Mouse (Mus musculus) heart, postnatal 0 days (tissue): Measurements from ENCODE around the gene Wfdc3. TPM values are rescaled to one million over a fixed set of nuclear protein-coding genes. Genes with fewer than 3 reads are reported as not detected.

ENCODE experiments used
- ATAC-seq: fragments of 200-750 bp; cut with Nextera tagmentation; 2 replicates; pipeline ENCODE4 v1.8.0; 2017; ENCODE audit warnings: low read depth, moderate number of reproducible peaks, moderate library complexity; ENCODE audit not compliant: insufficient read depth
- DNase-seq: peaks from one replicate; pipeline ENCODE4 v3.0.0-alpha.2; 2016; ENCODE audit warnings: low spot score
- H3K27ac ChIP-seq: fragments of 300-500 bp; sonication (generic); 2 replicates; pipeline ENCODE4 v1.5.1; 2014; ENCODE audit warnings: low read depth, mild to moderate bottlenecking
- H3K27me3 ChIP-seq: fragments of 300-500 bp; sonication (generic); 2 replicates; pipeline ENCODE4 v1.6.1; 2014; ENCODE audit warnings: low read length, mixed read lengths; ENCODE audit not compliant: control insufficient read depth, insufficient read depth
- H3K36me3 ChIP-seq: fragments of 300-500 bp; sonication (generic); replicated peaks from 2 replicates; pipeline ENCODE4 v1.6.1; 2014; ENCODE audit warnings: low read length, mixed read lengths; ENCODE audit not compliant: control insufficient read depth, insufficient read depth
- H3K4me1 ChIP-seq: fragments of 300-500 bp; sonication (generic); 2 replicates; pipeline ENCODE4 v1.6.1; 2014; ENCODE audit warnings: antibody characterized with exemption; ENCODE audit not compliant: control insufficient read depth, insufficient read depth
- H3K4me2 ChIP-seq: fragments of 300-500 bp; sonication (generic); 2 replicates; pipeline ENCODE4 v1.6.1; 2014; ENCODE audit warnings: low read depth, mild to moderate bottlenecking, low read length, moderate library complexity
- H3K4me3 ChIP-seq: fragments of 300-500 bp; sonication (generic); 2 replicates; pipeline ENCODE4 v1.5.1; 2014; ENCODE audit warnings: low read depth, low read length
- H3K9ac ChIP-seq: fragments of 300-500 bp; sonication (generic); replicated peaks from 2 replicates; pipeline ENCODE4 v1.6.1; 2014; ENCODE audit warnings: low read depth, low read length, mixed read lengths
- H3K9me3 ChIP-seq: fragments of 300-500 bp; sonication (generic); replicated peaks from 2 replicates; pipeline ENCODE4 v1.6.1; 2016; ENCODE audit warnings: low read length; ENCODE audit not compliant: control insufficient read depth
- CTCF ChIP-seq: IDR thresholded peaks from 2 replicates; pipeline ENCODE4 v1.5.1; 2016; ENCODE audit warnings: antibody characterized with exemption, control low read depth, low read depth
- EP300 ChIP-seq: IDR thresholded peaks from 2 replicates; pipeline ENCODE4 v1.6.1; 2016; ENCODE audit warnings: antibody characterized with exemption, low read depth
- WGBS: fragments of 180-500 bp; shearing (Covaris S2); extraction: QIAGEN DNeasy Blood & Tissue Kit; methylation state at CpG from one replicate; pipeline ENCODE4 v1.1.7; 2014; 5-methylcytosine and 5-hydroxymethylcytosine counted together
- polyA plus RNA-seq: library from polyadenylated mRNA; unstranded; fragments of >200 nt; fragmentation: Nextera tagmentation; extraction: Ambion mirVana; gene quantifications from 2 replicates; pipeline ENCODE4 v1.2.1, GENCODE M21; 2015
- total RNA-seq: library from RNA; depleted of rRNA; stranded (reverse); fragments of >200 nt; gene quantifications from 2 replicates; pipeline ENCODE4 v1.2.3, GENCODE M21; 2014; ENCODE audit warnings: low replicate concordance

Gene Wfdc3
- total and polyA plus RNA-seq, 2 experiments from 2014 or later, result 0.46 TPM; not detected in 1

DNA sequence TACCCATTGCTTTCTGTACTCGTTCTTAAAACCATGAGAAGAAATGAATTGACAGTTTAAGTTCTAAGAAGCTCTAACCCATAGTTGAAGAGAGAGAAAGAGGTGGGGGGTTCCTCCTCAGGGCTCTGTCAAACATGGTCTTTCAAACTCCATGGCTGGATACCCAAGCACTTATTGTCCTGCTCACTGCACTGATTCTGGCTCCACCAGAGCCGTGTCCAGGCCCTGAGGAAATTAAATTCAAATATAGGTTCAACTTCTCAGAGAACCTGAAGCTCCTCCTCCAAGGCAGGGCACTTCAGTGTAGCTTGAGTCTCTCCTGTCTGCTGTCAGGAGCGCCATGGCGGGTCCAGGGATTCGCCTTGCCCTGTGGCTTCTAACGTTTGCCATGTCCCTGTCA lies 30.7 kb downstream of the Wfdc3 start, which contains the start of gene Spint5:
Gene Spint5 (plus strand): TSS at position 301 of the 400 bp plus-strand sequence.
- Histone ChIP-seq H3K4me3 (no peak within 1 kb of the TSS), H3K36me3 (no peaks in the 10 kb centered on the region), H3K27me3 (no peaks in the 10 kb centered on the region), H3K9me3 (no peaks in the 10 kb centered on the region), H3K9ac (no peak within 1 kb of the TSS), H3K4me2 (no peak within 1 kb of the TSS), H3K4me1 (no peaks in the 10 kb centered on the region), H3K27ac (no peak within 1 kb of the TSS)
- 64% methylated on average over 6 of the region's 6 CpGs for WGBS
- no peak for TF ChIP-seq CTCF
- TF ChIP-seq EP300, result no peak
- DNase-seq (no peak), ATAC-seq (no peak)

DNA sequence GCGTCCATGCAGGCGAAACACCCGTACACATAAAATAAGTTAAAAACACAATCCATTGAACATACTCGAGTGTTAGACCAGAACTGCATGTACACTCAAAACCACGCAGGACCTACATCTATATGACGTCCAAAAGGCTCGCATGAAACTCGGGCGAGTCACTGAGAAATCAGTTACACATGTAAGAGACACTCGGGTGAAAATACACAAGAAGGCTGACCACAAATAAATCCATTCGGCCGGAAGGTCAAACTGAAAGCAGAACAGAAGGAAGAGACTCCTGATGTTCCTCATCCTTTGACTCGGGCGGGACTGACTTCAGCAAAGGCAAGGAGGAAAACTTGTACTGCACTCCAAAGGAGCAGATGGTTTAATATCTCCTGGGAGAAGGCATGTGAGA lies 39.7 kb downstream of the Wfdc3 start:
- Histone ChIP-seq H3K27ac (no peak overlapping the region), H3K4me2 (no peak overlapping the region), H3K9ac (no peak overlapping the region), H3K9me3 (no peaks in the 10 kb centered on the region), H3K4me3 (no peak overlapping the region), H3K36me3 (no peaks in the 10 kb centered on the region), H3K27me3 (no peaks in the 10 kb centered on the region), H3K4me1 (no peaks in the 10 kb centered on the region)
- 88% methylated on average over 14 of the region's 14 CpGs for WGBS
- DNase-seq (no peak), ATAC-seq (no peak)
- no peak for TF ChIP-seq CTCF
- TF ChIP-seq EP300, result no peak

DNA sequence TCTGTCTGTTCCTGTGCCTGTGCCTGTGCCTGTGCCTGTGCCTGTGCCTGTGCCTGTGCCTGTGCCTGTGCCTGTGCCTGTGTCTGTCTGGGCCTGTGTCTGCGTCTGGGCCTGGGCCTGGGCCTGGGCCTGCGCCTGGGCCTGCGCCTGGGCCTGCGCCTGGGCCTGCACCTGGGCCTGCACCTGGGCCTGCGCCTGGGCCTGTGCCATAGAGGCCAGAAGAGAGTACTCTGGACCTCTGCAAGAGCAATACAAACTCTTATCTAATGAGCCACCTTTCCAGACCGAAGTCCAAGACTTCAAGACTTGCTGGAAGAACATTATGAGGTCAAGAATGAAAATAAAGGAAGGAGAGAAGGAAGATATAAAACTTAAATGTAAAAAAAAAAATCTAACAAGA lies 40.4 kb downstream of the Wfdc3 start:
- TF ChIP-seq CTCF, result no peak
- no peak for TF ChIP-seq EP300
- Histone ChIP-seq H3K36me3 (no peaks in the 10 kb centered on the region), H3K27ac (no peak overlapping the region), H3K4me2 (no peak overlapping the region), H3K27me3 (0 out of 2 replicates have a peak, but pooled peaks cover 3% of the 10 kb centered on the region), H3K9ac (no peak overlapping the region), H3K9me3 (no peaks in the 10 kb centered on the region), H3K4me1 (no peaks in the 10 kb centered on the region), H3K4me3 (no peak overlapping the region)
- ATAC-seq (no peak), DNase-seq (no peak)
- WGBS, result 87% methylated on average over 6 of the region's 6 CpGs

DNA sequence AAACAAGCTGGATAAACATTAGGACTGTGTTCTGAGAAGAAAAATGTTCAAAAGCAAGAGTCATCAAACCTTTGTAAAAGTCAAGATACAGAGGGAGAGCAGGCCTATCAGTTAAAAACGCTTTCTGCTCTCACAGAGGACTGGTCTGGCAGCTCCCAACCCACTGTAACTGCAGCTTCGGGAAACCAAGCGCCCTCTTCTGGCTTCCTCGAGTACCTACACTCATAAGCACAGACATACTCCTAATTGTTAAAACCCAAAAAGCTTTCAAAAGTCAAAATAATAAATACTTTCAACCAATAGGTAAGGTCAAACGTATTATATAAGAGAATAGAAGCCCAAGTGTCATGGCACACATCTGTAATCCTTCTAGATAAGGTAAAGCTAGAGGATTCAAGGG lies 41.5 kb downstream of the Wfdc3 start:
- ATAC-seq (no peak), DNase-seq (no peak)
- Histone ChIP-seq H3K9me3 (no peaks in the 10 kb centered on the region), H3K36me3 (no peaks in the 10 kb centered on the region), H3K4me1 (no peaks in the 10 kb centered on the region), H3K9ac (no peak overlapping the region), H3K27ac (no peak overlapping the region), H3K4me3 (no peak overlapping the region), H3K27me3 (0 out of 2 replicates have a peak, but pooled peaks cover 3% of the 10 kb centered on the region), H3K4me2 (no peak overlapping the region)
- no peak for TF ChIP-seq EP300
- no peak for TF ChIP-seq CTCF
- 68% methylated on average over 5 of the region's 5 CpGs for WGBS

DNA sequence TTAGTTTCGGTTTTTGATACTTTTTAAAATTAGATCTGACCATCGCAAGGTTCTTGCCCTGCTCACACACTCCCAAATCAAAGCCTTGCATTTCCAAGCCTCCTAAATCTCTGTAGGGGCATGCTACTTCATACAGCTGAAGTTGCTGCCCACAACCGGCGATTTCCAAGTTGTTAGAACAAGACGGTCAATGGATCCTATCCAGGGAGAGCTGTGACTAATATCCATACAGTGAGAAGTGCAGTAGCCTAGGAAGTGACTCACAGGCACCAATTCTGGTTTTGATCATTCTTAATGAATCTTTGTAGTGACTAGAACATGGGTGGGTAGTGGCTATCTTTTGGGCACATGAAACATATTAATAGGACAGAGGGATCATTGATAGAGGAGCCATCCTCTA lies 44.0 kb downstream of the Wfdc3 start:
- TF ChIP-seq CTCF (no peak), EP300 (no peak)
- Histone ChIP-seq H3K36me3 (no peaks in the 10 kb centered on the region), H3K9me3 (no peaks in the 10 kb centered on the region), H3K27me3 (0 out of 2 replicates have a peak, but pooled peaks cover 3% of the 10 kb centered on the region), H3K4me2 (no peak overlapping the region), H3K9ac (no peak overlapping the region), H3K4me3 (no peak overlapping the region), H3K27ac (no peak overlapping the region), H3K4me1 (no peaks in the 10 kb centered on the region)
- no peak for DNase-seq
- WGBS, result 77% methylated on average over 5 of the region's 5 CpGs
- ATAC-seq, result no peak

DNA sequence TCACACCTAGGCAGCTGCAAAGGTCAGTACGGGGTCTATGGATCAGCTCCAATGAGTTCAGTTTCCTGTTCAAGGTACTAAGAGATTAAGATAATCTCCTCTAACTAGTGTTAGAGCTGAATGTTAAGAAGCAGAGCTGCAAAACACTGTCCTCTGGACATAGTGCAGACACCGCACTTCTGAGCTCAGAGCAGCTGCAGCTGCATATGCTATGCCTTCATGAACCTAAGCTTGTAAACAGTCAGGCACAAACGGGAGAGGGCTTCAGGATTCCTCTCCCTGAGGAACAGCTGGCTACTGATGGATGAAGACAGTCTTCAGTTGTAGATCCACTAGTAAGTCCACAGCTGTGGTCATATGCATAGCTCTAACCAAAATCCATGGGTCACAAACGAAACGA lies 44.8 kb downstream of the Wfdc3 start:
- H3K4me1 ChIP-seq, result no peaks in the 10 kb centered on the region
- no peaks in the 10 kb centered on the region for H3K9me3 ChIP-seq
- no peak for ATAC-seq
- TF ChIP-seq CTCF (no peak), EP300 (no peak)
- no peak overlapping the region for H3K27ac ChIP-seq
- no peak overlapping the region for H3K9ac ChIP-seq
- H3K36me3 ChIP-seq, result no peaks in the 10 kb centered on the region
- H3K27me3 ChIP-seq, result 0 out of 2 replicates have a peak, but pooled peaks cover 3% of the 10 kb centered on the region
- DNase-seq, result no peak
- H3K4me2 ChIP-seq, result no peak overlapping the region
- 65% methylated on average over 5 of the region's 5 CpGs for WGBS
- H3K4me3 ChIP-seq, result no peak overlapping the region
